Mouse (Mus musculus) lung, embryonic 14.5 days (tissue): ENCODE measurements around the gene Kyat3. TPM values are rescaled to one million over a fixed set of nuclear protein-coding genes. Genes with fewer than 3 reads are reported as not detected.
A peak's percentile ranks its signal among the peaks of the same experiment; 100 is the strongest.

Source experiments
- ATAC-seq: fragments of 200-750 bp; cut with Nextera tagmentation; 2 replicates; pipeline ENCODE4 v1.8.0; 2017; ENCODE audit warnings: mild to moderate bottlenecking, moderate TSS enrichment, moderate library complexity; ENCODE audit not compliant: insufficient read depth
- DNase-seq: peaks from one replicate; pipeline ENCODE4 v3.0.0-alpha.2; 2015
- H3K27ac ChIP-seq: fragments of 300-500 bp; sonication (generic); 2 replicates; pipeline ENCODE4 v1.5.1; 2014; ENCODE audit warnings: low read depth, mild to moderate bottlenecking, moderate library complexity
- H3K27me3 ChIP-seq: fragments of 300-500 bp; sonication (generic); 2 replicates; pipeline ENCODE4 v1.6.1; 2014; ENCODE audit warnings: low read length, control low read depth; ENCODE audit not compliant: insufficient read depth
- H3K36me3 ChIP-seq: fragments of 300-500 bp; sonication (generic); 2 replicates; pipeline ENCODE4 v1.6.1; 2014; ENCODE audit warnings: control low read depth; ENCODE audit not compliant: insufficient read depth
- H3K4me1 ChIP-seq: fragments of 300-500 bp; sonication (generic); 2 replicates; pipeline ENCODE4 v1.6.1; 2014; ENCODE audit warnings: antibody characterized with exemption, control low read depth; ENCODE audit not compliant: insufficient read depth
- H3K4me2 ChIP-seq: fragments of 300-500 bp; sonication (generic); 2 replicates; pipeline ENCODE4 v1.6.1; 2014; ENCODE audit warnings: mild to moderate bottlenecking
- H3K4me3 ChIP-seq: fragments of 300-500 bp; sonication (generic); 2 replicates; pipeline ENCODE4 v1.5.1; 2014; ENCODE audit warnings: low read depth, low read length
- H3K9ac ChIP-seq: fragments of 300-500 bp; sonication (generic); 2 replicates; pipeline ENCODE4 v1.6.1; 2014
- H3K9me3 ChIP-seq: fragments of 300-500 bp; sonication (generic); 2 replicates; pipeline ENCODE4 v1.6.1; 2016; ENCODE audit warnings: low read depth, low read length, control low read depth
- CTCF ChIP-seq: IDR thresholded peaks from 2 replicates; pipeline ENCODE4 v1.5.1; 2016; ENCODE audit warnings: antibody characterized with exemption, low read depth
- WGBS: fragments of 180-500 bp; shearing (Covaris S2); extraction: QIAGEN DNeasy Blood & Tissue Kit; methylation state at CpG from one replicate; pipeline ENCODE4 v1.1.7; 2014; 5-methylcytosine and 5-hydroxymethylcytosine counted together
- polyA plus RNA-seq: library from polyadenylated mRNA; unstranded; fragments of >200 nt; fragmentation: Nextera tagmentation; extraction: Ambion mirVana; gene quantifications from 2 replicates; pipeline ENCODE4 v1.2.1, GENCODE M21; 2014

The Kyat3 gene
- polyA plus RNA-seq, 1 experiment from 2014 or later, result 17.6 TPM

GRCm38 (mm10) chr3:142768498-142768897, 67.6 kb downstream of the Kyat3 start:
- TF ChIP-seq CTCF, result no peak
- Histone ChIP-seq H3K4me1 (no peaks in the 10 kb centered on the region), H3K27ac (no peak overlapping the region), H3K36me3 (peaks cover 15% of the 10 kb centered on the region; the same call in 1 of the 2 replicates), H3K4me3 (no peak overlapping the region), H3K4me2 (no peak overlapping the region), H3K9ac (no peak overlapping the region), H3K27me3 (no peaks in the 10 kb centered on the region), H3K9me3 (no peaks in the 10 kb centered on the region)
- DNase-seq (no peak), ATAC-seq (no peak)
- WGBS, result 93% methylated on average over 6 of the region's 6 CpGs

- no peak for DNase-seq
- Histone ChIP-seq H3K9ac (no peak overlapping the region), H3K27ac (no peak overlapping the region), H3K9me3 (no peaks in the 10 kb centered on the region), H3K4me3 (no peak overlapping the region), H3K27me3 (no peaks in the 10 kb centered on the region), H3K36me3 (peaks cover 19% of the 10 kb centered on the region), H3K4me1 (no peaks in the 10 kb centered on the region), H3K4me2 (no peak overlapping the region)
- 45% methylated on average over 1 of the region's 1 CpGs for WGBS
- ATAC-seq, result no peak
- TF ChIP-seq CTCF, result no peak
Measured at GRCm38 (mm10) chr3:142770518-142770917, 69.7 kb downstream of the Kyat3 start.

GRCm38 (mm10) chr3:142773538-142774191, 72.8 kb downstream of the Kyat3 start:
- H3K27ac ChIP-seq, result no peak overlapping the region
- no peaks in the 10 kb centered on the region for H3K9me3 ChIP-seq
- DNase-seq (no peak), ATAC-seq (peak; percentile 35; the same call in 1 of the 2 replicates)
- no peak overlapping the region for H3K4me2 ChIP-seq
- no peak overlapping the region for H3K4me3 ChIP-seq
- H3K9ac ChIP-seq, result no peak overlapping the region
- TF ChIP-seq CTCF, result peak; percentile 30; the same call in 1 of the 2 replicates
- no peaks in the 10 kb centered on the region for H3K4me1 ChIP-seq
- WGBS, result 45% methylated on average over 4 of the region's 4 CpGs
- H3K36me3 ChIP-seq, result peaks cover 34% of the 10 kb centered on the region
- no peaks in the 10 kb centered on the region for H3K27me3 ChIP-seq

GRCm38 (mm10) chr3:142777227-142777626, 76.4 kb downstream of the Kyat3 start:
- Histone ChIP-seq H3K9me3 (no peaks in the 10 kb centered on the region), H3K27ac (no peak overlapping the region), H3K27me3 (no peaks in the 10 kb centered on the region), H3K4me3 (no peak overlapping the region), H3K9ac (no peak overlapping the region), H3K4me2 (no peak overlapping the region), H3K36me3 (peaks cover 65% of the 10 kb centered on the region), H3K4me1 (no peaks in the 10 kb centered on the region)
- ATAC-seq, result no peak
- no peak for DNase-seq
- WGBS, result 72% methylated on average over 3 of the region's 3 CpGs
- TF ChIP-seq CTCF, result no peak

GRCm38 (mm10) chr3:142786423-142787072, 85.7 kb downstream of the Kyat3 start:
- ATAC-seq (no peak), DNase-seq (no peak)
- Histone ChIP-seq H3K9ac (no peak overlapping the region), H3K36me3 (peaks cover 68% of the 10 kb centered on the region), H3K27me3 (no peaks in the 10 kb centered on the region), H3K4me1 (no peaks in the 10 kb centered on the region), H3K9me3 (no peaks in the 10 kb centered on the region), H3K4me3 (no peak overlapping the region), H3K27ac (no peak overlapping the region), H3K4me2 (no peak overlapping the region)
- no peak for TF ChIP-seq CTCF
- 69% methylated on average over 2 of the region's 2 CpGs for WGBS

- H3K27ac ChIP-seq, result no peak overlapping the region
- DNase-seq (no peak), ATAC-seq (no peak)
- 96% methylated on average over 3 of the region's 3 CpGs for WGBS
- TF ChIP-seq CTCF, result no peak
- H3K36me3 ChIP-seq, result peaks cover 72% of the 10 kb centered on the region
- no peak overlapping the region for H3K4me3 ChIP-seq
- H3K9me3 ChIP-seq, result no peaks in the 10 kb centered on the region
- no peak overlapping the region for H3K4me2 ChIP-seq
- no peak overlapping the region for H3K9ac ChIP-seq
- no peaks in the 10 kb centered on the region for H3K4me1 ChIP-seq
- no peaks in the 10 kb centered on the region for H3K27me3 ChIP-seq
Measured at GRCm38 (mm10) chr3:142795587-142795986, 94.7 kb downstream of the Kyat3 start.

Other genes starting within 250 kb of the Kyat3 start
- 0.11 TPM in 1 of 2 replicates, not detected in the other for gene Gbp5, start 207.1 kb upstream of the Kyat3 start, polyA plus RNA-seq
- gene Gbp7, start 170.7 kb upstream of the Kyat3 start, polyA plus RNA-seq, result 3.2 and 3.6 TPM in 2 replicates
- 1.3 and 1.6 TPM in 2 replicates for gene Gbp3, start 141.0 kb upstream of the Kyat3 start, polyA plus RNA-seq
- not detected in 2 replicates for gene Gbp2b, start 106.2 kb upstream of the Kyat3 start, polyA plus RNA-seq
- gene Gbp2, start 80.4 kb upstream of the Kyat3 start, polyA plus RNA-seq, result 1.8 and 2.8 TPM in 2 replicates
- 81.7 and 85.3 TPM in 2 replicates for gene Gtf2b, start 64.0 kb downstream of the Kyat3 start, polyA plus RNA-seq
- 50.3 and 56.8 TPM in 2 replicates for gene Pkn2, start 181.0 kb downstream of the Kyat3 start, polyA plus RNA-seq